Mouse (Mus musculus): ENCODE measurements at regions not wholly inside any gene's neighbourhood (a gene's known extent, or its start where the extent isn't known, plus 50 kb on each side); places are given as distances from the start of the nearest gene placed in this dataset.

- Histone ChIP-seq H3K27me3 (ENCODE audit: control insufficient read depth, insufficient read depth, low read length) (no peaks in the 10 kb centered on the region), H3K9ac (ENCODE audit: low read length) (no peak overlapping the region), H3K4me3 (ENCODE audit: low read depth, low read length) (no peak overlapping the region), H3K27ac (replicated peaks) (no peak overlapping the region), H3K36me3 (ENCODE audit: control insufficient read depth, insufficient read depth, low read length) (no peaks in the 10 kb centered on the region), H3K9me3 (ENCODE audit: control insufficient read depth, low read length) (no peaks in the 10 kb centered on the region), H3K4me2 (replicated peaks; ENCODE audit: low read depth) (no peak overlapping the region), H3K4me1 (replicated peaks; ENCODE audit: control insufficient read depth, insufficient read depth) (no peaks in the 10 kb centered on the region)
- TF ChIP-seq CTCF (IDR thresholded peaks at IDR 0.05; ENCODE audit: low read depth): no peak
- no peak for TF ChIP-seq EP300 (optimal IDR thresholded peaks at IDR 0.05)
- WGBS: 81% methylated on average over 2 of the region's 2 CpGs
- no peak for ATAC-seq (ENCODE audit: low FRiP score, low TSS enrichment)
- no peak for DNase-seq (ENCODE audit: low spot score)
Measured at GRCm38 (mm10) chr6:15929650-15930049, 209.2 kb downstream of the Mdfic start.

- H3K9ac ChIP-seq (ENCODE audit: low read length): no peak overlapping the region
- TF ChIP-seq CTCF (IDR thresholded peaks at IDR 0.05; ENCODE audit: low read depth): no peak
- H3K4me3 ChIP-seq (ENCODE audit: low read depth, low read length): no peak overlapping the region
- H3K9me3 ChIP-seq (ENCODE audit: control insufficient read depth, low read length): no peaks in the 10 kb centered on the region
- H3K4me2 ChIP-seq (replicated peaks; ENCODE audit: low read depth): no peak overlapping the region
- DNase-seq (ENCODE audit: low spot score): no peak
- no peaks in the 10 kb centered on the region for H3K36me3 ChIP-seq (ENCODE audit: control insufficient read depth, insufficient read depth, low read length)
- WGBS: 59% methylated on average over 2 of the region's 2 CpGs
- ATAC-seq (ENCODE audit: low FRiP score, low TSS enrichment): 0 out of 2 replicates have a peak, but pooled peaks have one; percentile 51
- no peak overlapping the region for H3K27ac ChIP-seq (replicated peaks)
- H3K4me1 ChIP-seq (replicated peaks; ENCODE audit: control insufficient read depth, insufficient read depth): no peaks in the 10 kb centered on the region
- H3K27me3 ChIP-seq (ENCODE audit: control insufficient read depth, insufficient read depth, low read length): no peaks in the 10 kb centered on the region
Measured at GRCm38 (mm10) chr6:15950251-15950650, 229.8 kb downstream of the Mdfic start.

- Histone ChIP-seq H3K4me1 (replicated peaks; ENCODE audit: control insufficient read depth, insufficient read depth) (no peaks in the 10 kb centered on the region), H3K4me3 (ENCODE audit: low read depth, low read length) (no peak overlapping the region), H3K9me3 (ENCODE audit: control insufficient read depth, low read length) (no peaks in the 10 kb centered on the region), H3K36me3 (ENCODE audit: control insufficient read depth, insufficient read depth, low read length) (no peaks in the 10 kb centered on the region), H3K27ac (replicated peaks) (no peak overlapping the region), H3K9ac (ENCODE audit: low read length) (no peak overlapping the region), H3K27me3 (ENCODE audit: control insufficient read depth, insufficient read depth, low read length) (no peaks in the 10 kb centered on the region), H3K4me2 (replicated peaks; ENCODE audit: low read depth) (no peak overlapping the region)
- DNase-seq (ENCODE audit: low spot score) (peak; percentile 16), ATAC-seq (ENCODE audit: low FRiP score, low TSS enrichment) (no peak)
- TF ChIP-seq EP300 (optimal IDR thresholded peaks at IDR 0.05): no peak
- TF ChIP-seq CTCF (IDR thresholded peaks at IDR 0.05; ENCODE audit: low read depth): no peak
- 24% methylated on average over 5 of the region's 5 CpGs for WGBS
Measured at GRCm38 (mm10) chr6:15987334-15987733, 266.9 kb downstream of the Mdfic start.

Measured in stomach, postnatal 0 days (tissue).